Mouse (Mus musculus): ENCODE results near the gene Zfp956.
A peak's percentile ranks its signal among the peaks of the same experiment; 100 is the strongest.
"Not testable (repeated sequence)": the region's sequence is repeated elsewhere in the genome, so short reads cannot be mapped to it uniquely, and the experiment has no call there.

Zfp956 gene

DNA sequence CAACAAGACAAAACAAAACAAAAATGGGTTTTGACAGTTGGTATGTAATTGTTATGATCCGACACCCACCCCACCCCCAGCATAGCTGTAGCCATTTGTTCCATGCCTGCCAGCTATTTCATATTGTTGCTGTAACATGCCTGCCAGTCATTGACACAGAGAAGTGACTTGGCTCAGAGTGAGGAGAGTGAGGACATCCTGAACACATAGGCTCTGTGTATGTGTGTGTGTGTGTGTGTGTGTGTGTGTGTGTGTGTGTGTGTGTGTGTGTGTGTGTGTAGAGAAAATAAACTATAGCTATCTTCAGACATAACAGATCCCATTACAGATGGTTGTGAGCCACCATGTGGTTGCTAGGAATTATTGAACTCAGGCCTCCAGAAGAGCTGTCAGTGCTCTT lies 15.0 kb downstream of the Zfp956 start:
- DNase-seq (ENCODE audit: low read depth), result not testable (repeated sequence)

DNA sequence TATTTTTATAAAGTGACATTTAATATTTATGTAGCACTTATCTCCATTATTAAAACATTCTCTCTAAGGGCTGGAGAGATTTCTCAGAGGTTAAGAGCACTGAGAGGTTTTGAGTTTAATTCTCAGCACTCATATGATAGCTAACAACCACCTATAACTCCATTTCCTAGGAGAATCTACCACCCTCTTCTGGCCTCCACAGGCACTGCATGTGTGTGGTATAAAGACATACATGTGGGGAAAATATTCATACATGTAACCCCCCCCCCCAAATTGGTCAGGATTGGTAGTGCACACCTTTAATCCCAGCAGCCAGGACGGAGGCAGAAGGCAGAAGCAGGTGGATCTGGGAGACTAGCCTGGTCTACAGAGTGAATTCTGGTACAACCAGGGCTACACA lies 21.4 kb downstream of the Zfp956 start:
- DNase-seq (ENCODE audit: low read depth), result no peak

DNA sequence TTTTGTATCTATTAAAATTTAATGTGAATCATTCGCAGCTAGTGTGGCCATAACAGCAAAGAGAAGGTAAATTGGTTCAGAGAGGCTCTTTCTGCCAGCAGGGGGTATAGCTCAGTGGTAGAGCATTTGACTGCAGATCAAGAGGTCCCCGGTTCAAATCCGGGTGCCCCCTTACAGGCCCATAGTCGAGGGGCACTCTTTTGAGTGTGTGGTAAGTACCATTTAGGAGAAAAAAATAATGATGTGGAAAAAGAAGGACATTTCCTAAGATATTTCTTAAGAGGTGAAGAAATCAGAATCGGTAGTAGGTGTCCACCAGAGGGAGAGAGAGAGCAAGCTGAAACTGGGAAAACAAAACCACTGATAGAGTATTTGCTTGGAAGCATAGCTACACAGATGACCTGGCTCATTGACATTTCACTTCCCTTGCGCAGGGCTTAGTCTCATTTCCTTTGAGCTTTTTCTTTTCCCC lies 25.7 kb downstream of the Zfp956 start:
- peak; percentile 75 for DNase-seq (ENCODE audit: low read depth)

DNA sequence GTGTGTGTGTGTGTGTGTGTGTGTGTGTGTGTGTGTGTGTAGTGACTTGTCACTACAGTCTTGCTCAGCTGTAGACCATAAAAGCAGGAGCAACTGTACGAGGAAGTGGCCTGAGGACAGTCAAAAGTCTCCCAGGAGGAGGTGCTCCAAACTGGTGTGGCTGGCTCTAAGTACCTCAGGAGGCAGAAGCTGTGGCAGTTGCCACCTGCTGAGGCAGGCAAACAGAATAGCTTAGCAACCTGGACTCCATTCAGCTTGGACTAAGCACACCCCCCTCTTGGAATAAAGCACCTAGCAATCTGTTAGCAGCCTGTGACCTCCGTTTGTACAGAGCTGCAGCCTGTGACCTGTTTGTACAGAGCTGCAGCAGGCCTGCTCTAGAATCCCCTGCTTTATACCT lies 30.7 kb downstream of the Zfp956 start:
- DNase-seq (ENCODE audit: low read depth), result no peak

DNA sequence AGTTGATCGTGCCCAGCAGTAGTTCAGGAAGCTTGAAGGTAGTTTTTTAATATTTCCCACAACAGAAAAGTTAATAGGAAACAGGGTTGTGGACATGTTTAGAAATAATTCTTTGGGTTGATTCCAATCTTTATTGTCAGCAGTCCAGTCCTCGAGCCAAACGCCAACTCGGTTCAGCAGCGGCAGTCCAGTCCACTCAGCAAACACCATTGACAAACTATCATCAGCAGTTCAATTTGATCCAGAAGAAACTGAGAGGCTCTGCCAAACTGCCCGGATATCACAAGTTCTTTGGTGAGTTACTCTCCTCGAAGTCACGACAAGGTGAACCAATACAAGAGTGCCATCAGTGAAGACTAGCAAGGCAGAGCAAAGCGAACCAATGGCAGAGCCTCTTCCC lies 42.5 kb downstream of the Zfp956 start:
- no peak for DNase-seq (ENCODE audit: low read depth)

DNA sequence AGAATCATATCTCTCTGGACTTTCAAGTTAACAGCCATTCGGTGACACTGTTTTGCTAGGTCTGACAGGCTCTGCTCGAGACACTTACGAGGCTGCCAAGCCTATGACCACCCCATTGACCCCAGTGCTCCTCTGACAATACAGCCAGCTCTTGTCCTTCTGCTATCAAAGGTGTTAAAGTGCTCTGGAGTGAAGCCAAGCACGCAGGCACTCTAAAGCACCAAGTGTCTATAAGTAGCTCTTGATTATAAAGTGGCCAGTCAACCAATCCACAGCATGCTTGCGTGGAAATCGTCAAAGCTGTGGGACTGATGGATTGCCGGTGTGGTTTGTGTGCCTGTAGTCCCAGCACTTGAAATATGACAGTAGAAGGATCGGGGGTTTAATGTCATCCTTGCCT lies 57.5 kb downstream of the Zfp956 start:
- no peak for DNase-seq (ENCODE audit: low read depth)
